Comparison of ENCODE assay signal across 8 mouse cellular contexts in the genomic region with DNA sequence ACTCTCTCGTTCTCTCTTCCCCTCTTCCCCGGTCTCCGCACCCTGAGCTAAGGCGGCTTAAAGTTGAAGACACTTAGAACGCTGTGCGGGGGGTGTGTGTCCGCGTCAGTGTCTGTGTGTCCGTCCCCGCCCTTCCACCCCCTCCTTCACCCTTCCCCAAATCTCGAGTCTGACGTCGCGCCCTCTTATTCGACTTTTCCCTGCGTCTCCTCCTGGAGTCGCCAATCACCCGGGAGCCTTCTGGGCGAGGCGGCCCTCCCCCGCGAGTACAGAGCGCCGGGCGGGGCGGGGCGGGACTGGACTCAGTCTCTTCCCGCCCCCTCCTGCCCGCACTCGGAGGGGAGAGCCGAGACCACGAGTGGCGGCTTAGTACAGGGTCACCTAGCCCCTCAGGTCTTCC. TPM values are rescaled to one million over a fixed set of nuclear protein-coding genes. Genes with fewer than 3 reads are reported as not detected.
DNase-seq lines count a peak whose midpoint lies in the region; ATAC-seq and TF ChIP-seq lines count a peak whose summit lies in the region.

Gene Irx3 (minus strand): TSS at position 229 of the 400 bp plus-strand sequence.

- no peak for TF ChIP-seq POLR2A in limb, embryonic 14.5 days (IDR thresholded peaks at IDR 0.05; ENCODE audit: borderline replicate concordance, extremely low read depth, insufficient read depth, insufficient read length)

- TF ChIP-seq CTCF in midbrain, postnatal 0 days (IDR thresholded peaks at IDR 0.05): no peak

- H3K9ac ChIP-seq in forebrain, embryonic 16.5 days (replicated peaks; ENCODE audit: low read depth, low read length): peak within 1 kb of the TSS; percentile 47
- peak within 1 kb of the TSS; percentile 68 for H3K9ac ChIP-seq in limb, embryonic 14.5 days (ENCODE audit: low read depth, low read length, severe bottlenecking)
- peak within 1 kb of the TSS; percentile 65 for H3K9ac ChIP-seq in midbrain, postnatal 0 days (replicated peaks; ENCODE audit: low read length, poor library complexity, severe bottlenecking)

- no peaks in the 10 kb centered on the region for H3K9me3 ChIP-seq in forebrain, embryonic 16.5 days (ENCODE audit: control insufficient read depth, low read length)
- H3K9me3 ChIP-seq in hindbrain, embryonic 10.5 days: no peaks in the 10 kb centered on the region
- H3K9me3 ChIP-seq in limb, embryonic 14.5 days (ENCODE audit: control insufficient read depth, low read length): no peaks in the 10 kb centered on the region
- no peaks in the 10 kb centered on the region for H3K9me3 ChIP-seq in midbrain, postnatal 0 days (ENCODE audit: low read length)

- no peak within 1 kb of the TSS for H3K27ac ChIP-seq in forebrain, embryonic 16.5 days (ENCODE audit: low read length)
- peak within 1 kb of the TSS; percentile 98 for H3K27ac ChIP-seq in hindbrain, embryonic 10.5 days
- H3K27ac ChIP-seq in limb, embryonic 14.5 days (replicated peaks; ENCODE audit: low read depth, low read length): peak within 1 kb of the TSS; percentile 71
- H3K27ac ChIP-seq in midbrain, postnatal 0 days (ENCODE audit: low read depth, low read length): peak within 1 kb of the TSS; percentile 68

- H3K4me3 ChIP-seq in forebrain, embryonic 16.5 days (replicated peaks; ENCODE audit: low read length): peak within 1 kb of the TSS; percentile 43
- H3K4me3 ChIP-seq in hindbrain, embryonic 10.5 days: peak within 1 kb of the TSS; percentile 92
- peak within 1 kb of the TSS; percentile 55 for H3K4me3 ChIP-seq in limb, embryonic 14.5 days (replicated peaks; ENCODE audit: low read length)
- peak within 1 kb of the TSS; percentile 55 for H3K4me3 ChIP-seq in midbrain, postnatal 0 days (ENCODE audit: low read depth, low read length)

- DNase-seq in NIH3T3 (ENCODE audit: low read depth): peak; percentile 96
- DNase-seq in cerebellum, adult 18-20 months: peak; percentile 65 to 70
- DNase-seq in hindbrain, embryonic 10.5 days (ENCODE audit: low spot score): peak; percentile 91
- peak; percentile 77 for DNase-seq in limb, embryonic 14.5 days (ENCODE audit: low spot score)
- DNase-seq in midbrain, postnatal 0 days (ENCODE audit: low spot score): peak; percentile 81
- no peak for DNase-seq in right cerebral cortex, postnatal 36 days (ENCODE audit: low spot score in 2 of 2)
- no peak for DNase-seq in left cerebral cortex, postnatal 36 days (ENCODE audit: low spot score in 2 of 2)

- no peaks in the 10 kb centered on the region for H3K36me3 ChIP-seq in forebrain, embryonic 16.5 days (ENCODE audit: control insufficient read depth, insufficient read depth)
- peaks cover 24% of the 10 kb centered on the region for H3K36me3 ChIP-seq in hindbrain, embryonic 10.5 days
- no peaks in the 10 kb centered on the region for H3K36me3 ChIP-seq in limb, embryonic 14.5 days (ENCODE audit: control insufficient read depth, insufficient read depth, low read length)
- H3K36me3 ChIP-seq in midbrain, postnatal 0 days (ENCODE audit: insufficient read depth, low read length): no peaks in the 10 kb centered on the region

- peaks cover 74% of the 10 kb centered on the region for H3K27me3 ChIP-seq in forebrain, embryonic 16.5 days (replicated peaks; ENCODE audit: control insufficient read depth, insufficient read depth, low read length)
- peaks cover 85% of the 10 kb centered on the region for H3K27me3 ChIP-seq in hindbrain, embryonic 10.5 days (ENCODE audit: insufficient read depth, poor library complexity, severe bottlenecking)
- peaks cover 92% of the 10 kb centered on the region for H3K27me3 ChIP-seq in limb, embryonic 14.5 days (ENCODE audit: control insufficient read depth, insufficient read depth, low read length)
- H3K27me3 ChIP-seq in midbrain, postnatal 0 days (ENCODE audit: insufficient read depth, low read length): peaks cover 18% of the 10 kb centered on the region; the same call in 1 of the 2 replicates

- no peak for ATAC-seq in forebrain, embryonic 16.5 days
- ATAC-seq in limb, embryonic 14.5 days (ENCODE audit: low FRiP score, low read depth): peak; percentile 64
- ATAC-seq in midbrain, postnatal 0 days (ENCODE audit: low FRiP score): peak; percentile 66

- intact Hi-C loops in left cerebral cortex, postnatal 36 days (cut with DNase I): loop anchor here (1.0 to 10.0 kb wide), 2 partner anchors 554 to 873 kb away; partner anchors contain the start of gene Irx6

- peaks cover 39% of the 10 kb centered on the region for H3K4me1 ChIP-seq in forebrain, embryonic 16.5 days (replicated peaks; ENCODE audit: control insufficient read depth, insufficient read depth, low read length)
- H3K4me1 ChIP-seq in hindbrain, embryonic 10.5 days (replicated peaks): peaks cover 88% of the 10 kb centered on the region
- peaks cover 9% of the 10 kb centered on the region for H3K4me1 ChIP-seq in limb, embryonic 14.5 days (ENCODE audit: control insufficient read depth, insufficient read depth, low read length)
- H3K4me1 ChIP-seq in midbrain, postnatal 0 days (ENCODE audit: insufficient read depth, low read length): 0 out of 2 replicates have a peak, but pooled peaks cover 10% of the 10 kb centered on the region

- peak within 1 kb of the TSS; percentile 70 for H3K4me2 ChIP-seq in forebrain, embryonic 16.5 days (ENCODE audit: low read length)
- peak within 1 kb of the TSS; percentile 78 for H3K4me2 ChIP-seq in limb, embryonic 14.5 days (replicated peaks; ENCODE audit: low read depth, low read length, severe bottlenecking)
- peak within 1 kb of the TSS; percentile 74 for H3K4me2 ChIP-seq in midbrain, postnatal 0 days (ENCODE audit: low read depth, low read length, poor library complexity, severe bottlenecking)

- WGBS in forebrain, embryonic 16.5 days: under 1% methylated on average over 33 of the region's 33 CpGs
- 1% methylated on average over 33 of the region's 33 CpGs for WGBS in hindbrain, embryonic 10.5 days
- WGBS in limb, embryonic 14.5 days: 0% methylated on average over 32 of the region's 33 CpGs
- WGBS in midbrain, postnatal 0 days: under 1% methylated on average over 30 of the region's 33 CpGs

RNA-seq across cellular contexts. Expression of gene Irx3, which starts in this region (rescaled TPM):
- polyA plus RNA-seq in forebrain, embryonic 16.5 days (2015; fragmentation: Nextera tagmentation; extraction: Ambion mirVana): 0.68 and 1.1 TPM in 2 replicates
- polyA plus RNA-seq in hindbrain, embryonic 10.5 days (2016; fragmentation: Nextera tagmentation; extraction: Ambion mirVana): 38.1 and 45.2 TPM in 2 replicates
- polyA plus RNA-seq in limb, embryonic 14.5 days (2012; rRNA removed): 28.2 and 33.5 TPM in 2 replicates
- polyA plus RNA-seq in limb, embryonic 14.5 days (2014; fragmentation: Nextera tagmentation; extraction: Ambion mirVana): 15.3 and 17.2 TPM in 2 replicates
- 27.2 and 27.3 TPM in 2 replicates for total RNA-seq in midbrain, postnatal 0 days (2014; rRNA removed)
- 10.6 and 13.4 TPM in 2 replicates for polyA plus RNA-seq in midbrain, postnatal 0 days (2015; fragmentation: Nextera tagmentation; extraction: Ambion mirVana)
- total RNA-seq in left cerebral cortex, postnatal 36 days (2021): under 1 TPM; 0.20 to 0.27 TPM

Comparison
In these comparisons a context has a peak if more than half of its experiments do, and no peak if none do; other contexts are left out.
1. RNA of gene Irx3 (total RNA-seq): 27.2 to 27.3 TPM in midbrain, postnatal 0 days; 0.20 to 0.27 TPM in left cerebral cortex, postnatal 36 days; every median in the first group is over 10 times any median in the second.
2. DNase-seq: peak in NIH3T3 (single experiment), cerebellum, adult 18-20 months (2 of 2), hindbrain, embryonic 10.5 days (single experiment), limb, embryonic 14.5 days (single experiment) and midbrain, postnatal 0 days (single experiment); none in right cerebral cortex, postnatal 36 days (0 of 2) and left cerebral cortex, postnatal 36 days (0 of 2).
3. Peak in every context shown above with its lines, with median percentiles within 50 percentile points of each other: H3K4me2 ChIP-seq, H3K4me3 ChIP-seq and H3K9ac ChIP-seq.